Mouse (Mus musculus) heart, postnatal 0 days (tissue): ENCODE data around the gene Prss29. TPM values are rescaled to one million over a fixed set of nuclear protein-coding genes. Genes with fewer than 3 reads are reported as not detected.

Experiments
- ATAC-seq: fragments of 200-750 bp; cut with Nextera tagmentation; 2 replicates; pipeline ENCODE4 v1.8.0; 2017; ENCODE audit warnings: low read depth, moderate number of reproducible peaks, moderate library complexity; ENCODE audit not compliant: insufficient read depth
- DNase-seq: peaks from one replicate; pipeline ENCODE4 v3.0.0-alpha.2; 2016; ENCODE audit warnings: low spot score
- H3K27ac ChIP-seq: fragments of 300-500 bp; sonication (generic); 2 replicates; pipeline ENCODE4 v1.5.1; 2014; ENCODE audit warnings: low read depth, mild to moderate bottlenecking
- H3K27me3 ChIP-seq: fragments of 300-500 bp; sonication (generic); 2 replicates; pipeline ENCODE4 v1.6.1; 2014; ENCODE audit warnings: low read length, mixed read lengths; ENCODE audit not compliant: control insufficient read depth, insufficient read depth
- H3K36me3 ChIP-seq: fragments of 300-500 bp; sonication (generic); replicated peaks from 2 replicates; pipeline ENCODE4 v1.6.1; 2014; ENCODE audit warnings: low read length, mixed read lengths; ENCODE audit not compliant: control insufficient read depth, insufficient read depth
- H3K4me1 ChIP-seq: fragments of 300-500 bp; sonication (generic); 2 replicates; pipeline ENCODE4 v1.6.1; 2014; ENCODE audit warnings: antibody characterized with exemption; ENCODE audit not compliant: control insufficient read depth, insufficient read depth
- H3K4me2 ChIP-seq: fragments of 300-500 bp; sonication (generic); 2 replicates; pipeline ENCODE4 v1.6.1; 2014; ENCODE audit warnings: low read depth, mild to moderate bottlenecking, low read length, moderate library complexity
- H3K4me3 ChIP-seq: fragments of 300-500 bp; sonication (generic); 2 replicates; pipeline ENCODE4 v1.5.1; 2014; ENCODE audit warnings: low read depth, low read length
- H3K9ac ChIP-seq: fragments of 300-500 bp; sonication (generic); replicated peaks from 2 replicates; pipeline ENCODE4 v1.6.1; 2014; ENCODE audit warnings: low read depth, low read length, mixed read lengths
- H3K9me3 ChIP-seq: fragments of 300-500 bp; sonication (generic); replicated peaks from 2 replicates; pipeline ENCODE4 v1.6.1; 2016; ENCODE audit warnings: low read length; ENCODE audit not compliant: control insufficient read depth
- CTCF ChIP-seq: IDR thresholded peaks from 2 replicates; pipeline ENCODE4 v1.5.1; 2016; ENCODE audit warnings: antibody characterized with exemption, control low read depth, low read depth
- EP300 ChIP-seq: IDR thresholded peaks from 2 replicates; pipeline ENCODE4 v1.6.1; 2016; ENCODE audit warnings: antibody characterized with exemption, low read depth
- WGBS: fragments of 180-500 bp; shearing (Covaris S2); extraction: QIAGEN DNeasy Blood & Tissue Kit; methylation state at CpG from one replicate; pipeline ENCODE4 v1.1.7; 2014; 5-methylcytosine and 5-hydroxymethylcytosine counted together
- polyA plus RNA-seq: library from polyadenylated mRNA; unstranded; fragments of >200 nt; fragmentation: Nextera tagmentation; extraction: Ambion mirVana; gene quantifications from 2 replicates; pipeline ENCODE4 v1.2.1, GENCODE M21; 2015
- total RNA-seq: library from RNA; depleted of rRNA; stranded (reverse); fragments of >200 nt; gene quantifications from 2 replicates; pipeline ENCODE4 v1.2.3, GENCODE M21; 2014; ENCODE audit warnings: low replicate concordance

Prss29 gene
- total and polyA plus RNA-seq, 2 experiments from 2014 or later = not detected

DNA sequence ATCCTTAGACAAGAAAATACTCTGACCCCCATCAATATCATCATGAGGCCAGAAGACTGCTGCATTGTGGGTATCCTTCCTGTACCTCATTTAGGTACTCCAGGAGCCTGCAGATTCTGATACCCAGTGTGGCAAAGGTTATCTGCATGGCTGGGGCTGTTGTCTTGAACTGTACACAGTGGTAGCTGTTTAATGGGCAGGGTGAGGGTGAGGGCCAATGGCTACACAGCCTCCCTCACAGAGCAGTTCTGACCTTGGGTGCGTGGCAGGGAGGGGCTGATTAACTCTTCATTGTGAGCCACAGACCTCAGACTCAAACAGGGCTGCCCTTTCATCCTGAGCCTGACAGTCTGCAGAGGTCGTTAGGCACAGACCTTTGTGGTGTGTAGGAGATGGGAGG, 4.5 kb downstream of the Prss29 start:
- no peaks in the 10 kb centered on the region for H3K36me3 ChIP-seq
- no peaks in the 10 kb centered on the region for H3K27me3 ChIP-seq
- 28% methylated on average over 2 of the region's 2 CpGs for WGBS
- no peak overlapping the region for H3K27ac ChIP-seq
- no peak for DNase-seq
- no peak overlapping the region for H3K9ac ChIP-seq
- TF ChIP-seq EP300 = no peak
- no peak for TF ChIP-seq CTCF
- no peaks in the 10 kb centered on the region for H3K9me3 ChIP-seq
- H3K4me3 ChIP-seq = no peak overlapping the region
- H3K4me1 ChIP-seq = no peaks in the 10 kb centered on the region
- no peak overlapping the region for H3K4me2 ChIP-seq
- no peak for ATAC-seq

DNA sequence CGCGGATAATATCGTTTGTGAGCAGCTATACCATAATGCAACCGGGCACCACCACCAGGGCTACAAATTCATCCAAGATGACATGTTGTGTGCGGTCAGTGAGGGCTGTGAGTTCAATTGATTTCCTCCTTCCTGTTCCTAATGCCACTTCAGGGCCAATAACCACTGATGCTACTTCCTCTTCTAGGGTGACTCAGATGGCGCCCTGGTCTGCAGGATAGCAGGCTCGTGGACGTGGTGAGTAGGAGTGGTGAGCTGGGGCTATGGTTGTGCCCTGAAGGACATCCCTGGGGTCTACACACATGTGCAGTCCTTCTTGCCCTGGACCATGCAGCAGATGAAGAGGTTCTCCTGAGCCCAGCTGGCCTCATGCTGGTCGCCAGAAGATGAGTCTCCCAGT, 13.9 kb downstream of the Prss29 start:
- Histone ChIP-seq H3K4me1 (no peaks in the 10 kb centered on the region), H3K27ac (no peak overlapping the region), H3K9ac (no peak overlapping the region), H3K36me3 (no peaks in the 10 kb centered on the region), H3K4me3 (no peak overlapping the region), H3K27me3 (peaks cover 25% of the 10 kb centered on the region), H3K4me2 (no peak overlapping the region), H3K9me3 (no peaks in the 10 kb centered on the region)
- WGBS = 51% methylated on average over 9 of the region's 9 CpGs
- TF ChIP-seq CTCF (no peak), EP300 (no peak)
- no peak for ATAC-seq
- no peak for DNase-seq

DNA sequence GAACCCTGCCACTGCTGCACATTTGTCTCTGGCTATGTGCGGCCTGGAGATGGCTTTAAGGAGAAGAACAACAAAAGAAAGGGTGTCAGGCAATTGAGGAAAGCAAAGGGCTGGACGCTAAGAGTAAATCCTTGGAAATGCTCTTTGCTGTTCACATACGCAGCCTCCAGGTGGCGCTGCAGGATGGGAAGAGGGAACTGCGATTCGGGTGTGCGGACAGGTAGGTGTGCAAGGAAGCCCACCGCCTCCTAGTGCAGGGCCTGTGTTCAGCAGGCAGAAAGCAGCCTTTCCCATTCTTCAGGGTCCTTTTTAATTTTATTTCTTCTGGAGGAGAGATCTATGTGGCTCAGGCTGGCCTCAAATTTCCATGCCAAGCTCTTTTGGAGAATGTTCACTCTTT, 15.5 kb downstream of the Prss29 start:
- no peaks in the 10 kb centered on the region for H3K9me3 ChIP-seq
- TF ChIP-seq EP300 (no peak), CTCF (peak; percentile 92)
- peaks cover 25% of the 10 kb centered on the region for H3K27me3 ChIP-seq
- WGBS = 2% methylated on average over 8 of the region's 8 CpGs
- H3K27ac ChIP-seq = no peak overlapping the region
- no peak overlapping the region for H3K9ac ChIP-seq
- peak; percentile 46 for DNase-seq
- ATAC-seq = no peak
- no peaks in the 10 kb centered on the region for H3K36me3 ChIP-seq
- H3K4me3 ChIP-seq = no peak overlapping the region
- no peaks in the 10 kb centered on the region for H3K4me1 ChIP-seq
- H3K4me2 ChIP-seq = no peak overlapping the region

DNA sequence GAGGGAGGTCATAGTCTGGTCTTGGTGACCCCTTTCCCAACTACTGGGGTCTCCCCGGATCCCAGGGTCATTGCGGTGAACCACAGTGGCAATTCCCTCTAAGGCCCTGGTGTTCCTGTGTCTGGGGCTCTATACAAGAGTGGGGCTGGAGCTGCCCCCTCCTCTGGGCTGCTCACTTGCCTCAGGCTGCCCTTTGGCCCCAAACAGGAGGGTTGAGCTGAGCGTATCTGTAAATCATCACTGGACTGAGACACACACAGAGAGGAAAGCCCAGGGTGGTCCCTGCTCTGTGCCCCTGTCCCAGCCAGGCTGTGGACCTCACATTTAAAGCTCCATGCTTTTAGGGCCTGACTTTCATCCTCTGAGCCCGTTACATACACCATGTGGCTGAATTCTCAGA, 19.8 kb downstream of the Prss29 start:
- Histone ChIP-seq H3K9me3 (no peaks in the 10 kb centered on the region), H3K27ac (no peak overlapping the region), H3K4me2 (no peak overlapping the region), H3K4me1 (no peaks in the 10 kb centered on the region), H3K4me3 (no peak overlapping the region), H3K36me3 (no peaks in the 10 kb centered on the region), H3K9ac (no peak overlapping the region), H3K27me3 (peaks cover 16% of the 10 kb centered on the region)
- 83% methylated on average over 4 of the region's 4 CpGs for WGBS
- no peak for ATAC-seq
- no peak for DNase-seq
- TF ChIP-seq CTCF (no peak), EP300 (no peak)

DNA sequence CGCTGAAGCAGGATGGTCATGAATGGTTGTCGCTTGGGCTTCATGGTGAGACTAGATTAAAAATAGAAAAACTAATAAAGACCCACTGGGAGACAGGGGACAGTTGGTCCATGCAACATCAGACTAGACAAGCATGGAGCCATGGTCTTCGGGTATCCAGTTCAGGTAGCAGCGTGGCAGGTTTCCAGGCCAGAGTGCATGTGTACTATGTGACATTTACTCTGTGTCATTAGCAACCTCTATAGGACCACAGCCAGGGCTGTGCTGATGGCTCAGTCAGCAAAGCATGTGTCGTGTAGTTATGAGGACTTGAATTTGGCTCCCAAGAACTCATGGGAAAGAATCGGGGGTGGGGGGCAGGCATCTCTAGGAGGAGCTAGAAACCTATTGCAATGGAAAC, 21.5 kb downstream of the Prss29 start:
- H3K4me2 ChIP-seq = no peak overlapping the region
- H3K27me3 ChIP-seq = 0 out of 2 replicates have a peak, but pooled peaks cover 4% of the 10 kb centered on the region
- no peak overlapping the region for H3K27ac ChIP-seq
- ATAC-seq (no peak), DNase-seq (no peak)
- no peaks in the 10 kb centered on the region for H3K9me3 ChIP-seq
- TF ChIP-seq EP300 (no peak), CTCF (no peak)
- no peaks in the 10 kb centered on the region for H3K36me3 ChIP-seq
- no peak overlapping the region for H3K4me3 ChIP-seq
- 80% methylated on average over 6 of the region's 6 CpGs for WGBS
- H3K9ac ChIP-seq = no peak overlapping the region
- no peaks in the 10 kb centered on the region for H3K4me1 ChIP-seq

DNA sequence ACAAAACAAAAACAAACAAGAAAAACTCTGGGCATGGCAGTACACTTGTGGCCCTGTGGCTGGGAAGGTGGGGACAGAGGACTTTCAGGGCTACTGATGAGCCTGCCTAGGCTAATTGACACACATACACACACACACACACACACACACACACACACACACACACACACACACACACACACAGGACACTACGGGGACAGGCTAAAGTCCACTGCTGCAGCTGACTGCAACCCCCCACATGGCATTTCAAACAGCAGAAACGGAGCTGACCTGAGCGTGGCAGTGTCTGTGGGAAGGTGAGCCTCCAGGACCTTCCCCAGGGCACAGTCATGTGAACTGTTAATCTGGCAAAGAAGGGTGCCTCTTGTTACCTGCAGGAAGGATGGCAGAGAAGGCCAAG, 23.0 kb downstream of the Prss29 start:
- WGBS = 55% methylated on average over 3 of the region's 3 CpGs
- Histone ChIP-seq H3K27me3 (no peaks in the 10 kb centered on the region), H3K4me3 (no peak overlapping the region), H3K27ac (no peak overlapping the region), H3K36me3 (no peaks in the 10 kb centered on the region), H3K9me3 (no peaks in the 10 kb centered on the region), H3K4me2 (no peak overlapping the region), H3K9ac (no peak overlapping the region), H3K4me1 (no peaks in the 10 kb centered on the region)
- DNase-seq (no peak), ATAC-seq (no peak)
- no peak for TF ChIP-seq EP300
- no peak for TF ChIP-seq CTCF
